Mouse (Mus musculus) retina, postnatal 7 days (tissue): ENCODE data around the gene Magi2.

ENCODE experiments used
- DNase-seq: peaks from one replicate; pipeline ENCODE4 v3.0.0-alpha.2; 2012; ENCODE audit warnings: low read depth, low spot score

Gene Magi2

GRCm38 (mm10) chr5:19745916-19746315 is 519.1 kb downstream of the Magi2 start:
- no peak for DNase-seq

- no peak for DNase-seq
Observed at GRCm38 (mm10) chr5:19746865-19747514, 520.2 kb downstream of the Magi2 start.

- DNase-seq, result no peak
Observed at GRCm38 (mm10) chr5:19747631-19748030, 520.8 kb downstream of the Magi2 start.

- no peak for DNase-seq
Observed at GRCm38 (mm10) chr5:19779224-19779623, 552.4 kb downstream of the Magi2 start.

GRCm38 (mm10) chr5:19780076-19780475 is 553.2 kb downstream of the Magi2 start:
- DNase-seq, result no peak

- DNase-seq, result no peak
Observed at GRCm38 (mm10) chr5:19785320-19785719, 558.5 kb downstream of the Magi2 start.

GRCm38 (mm10) chr5:19787522-19788144 is 560.8 kb downstream of the Magi2 start:
- no peak for DNase-seq

GRCm38 (mm10) chr5:19803052-19803769 is 576.4 kb downstream of the Magi2 start:
- DNase-seq, result no peak

GRCm38 (mm10) chr5:19822502-19822901 is 595.7 kb downstream of the Magi2 start:
- no peak for DNase-seq

- no peak for DNase-seq
Observed at GRCm38 (mm10) chr5:19825943-19826342, 599.1 kb downstream of the Magi2 start.

- DNase-seq, result no peak
Observed at GRCm38 (mm10) chr5:19829341-19829740, 602.5 kb downstream of the Magi2 start.

GRCm38 (mm10) chr5:19862854-19863253 is 636.0 kb downstream of the Magi2 start:
- DNase-seq, result no peak

- DNase-seq, result no peak
Observed at GRCm38 (mm10) chr5:19870406-19870805, 643.6 kb downstream of the Magi2 start.

GRCm38 (mm10) chr5:19891693-19892092 is 664.9 kb downstream of the Magi2 start:
- DNase-seq, result no peak

- no peak for DNase-seq
Observed at GRCm38 (mm10) chr5:19895893-19896292, 669.1 kb downstream of the Magi2 start.

GRCm38 (mm10) chr5:19901625-19902024 is 674.8 kb downstream of the Magi2 start:
- DNase-seq, result no peak

- DNase-seq, result no peak
Observed at GRCm38 (mm10) chr5:19906636-19907035, 679.8 kb downstream of the Magi2 start.

GRCm38 (mm10) chr5:19907381-19907982 is 680.6 kb downstream of the Magi2 start:
- DNase-seq, result no peak

GRCm38 (mm10) chr5:19907983-19908705 is 681.3 kb downstream of the Magi2 start:
- no peak for DNase-seq

- DNase-seq, result no peak
Observed at GRCm38 (mm10) chr5:19908706-19909060, 681.8 kb downstream of the Magi2 start.

- DNase-seq, result no peak
Observed at GRCm38 (mm10) chr5:19909071-19909470, 682.2 kb downstream of the Magi2 start.

- DNase-seq, result no peak
Observed at GRCm38 (mm10) chr5:19909664-19910063, 682.8 kb downstream of the Magi2 start.
